Mouse (Mus musculus) forebrain, embryonic 15.5 days (tissue): ENCODE data around the gene Olfr1336. TPM values are rescaled to one million over a fixed set of nuclear protein-coding genes. Genes with fewer than 3 reads are reported as not detected.

Experiments used
- ATAC-seq: fragments of 200-750 bp; cut with Nextera tagmentation; replicated peaks from 2 replicates; pipeline ENCODE4 v1.8.0; 2017; ENCODE audit warnings: mild to moderate bottlenecking, moderate TSS enrichment, moderate library complexity
- H3K27ac ChIP-seq: fragments of 300-500 bp; sonication (generic); replicated peaks from 2 replicates; pipeline ENCODE4 v1.5.1; 2015; ENCODE audit warnings: mild to moderate bottlenecking, inconsistent platforms
- H3K27me3 ChIP-seq: fragments of 300-500 bp; sonication (generic); 2 replicates; pipeline ENCODE4 v1.6.1; 2015; ENCODE audit warnings: inconsistent platforms
- H3K36me3 ChIP-seq: fragments of 300-500 bp; sonication (generic); 2 replicates; pipeline ENCODE4 v1.6.1; 2015; ENCODE audit warnings: mild to moderate bottlenecking, inconsistent platforms
- H3K4me1 ChIP-seq: fragments of 300-500 bp; sonication (generic); 2 replicates; pipeline ENCODE4 v1.6.1; 2015; ENCODE audit warnings: inconsistent platforms
- H3K4me2 ChIP-seq: fragments of 300-500 bp; sonication (generic); replicated peaks from 2 replicates; pipeline ENCODE4 v1.6.1; 2015; ENCODE audit warnings: mild to moderate bottlenecking, inconsistent platforms
- H3K4me3 ChIP-seq: fragments of 300-500 bp; sonication (generic); 2 replicates; pipeline ENCODE4 v1.5.1; 2015; ENCODE audit warnings: mild to moderate bottlenecking, inconsistent platforms
- H3K9ac ChIP-seq: fragments of 300-500 bp; sonication (generic); replicated peaks from 2 replicates; pipeline ENCODE4 v1.6.1; 2015; ENCODE audit warnings: mild to moderate bottlenecking, inconsistent platforms
- H3K9me3 ChIP-seq: fragments of 300-500 bp; sonication (generic); 2 replicates; pipeline ENCODE4 v1.6.1; 2016; ENCODE audit warnings: inconsistent platforms
- WGBS: fragments of 180-500 bp; shearing (Covaris S2); methylation state at CpG from one replicate; pipeline ENCODE4 v1.1.7; 2015; ENCODE audit warnings: mixed read lengths; 5-methylcytosine and 5-hydroxymethylcytosine counted together
- polyA plus RNA-seq: library from polyadenylated mRNA; unstranded; fragments of >200 nt; fragmentation: Nextera tagmentation; extraction: Ambion mirVana; gene quantifications from 2 replicates; pipeline ENCODE4 v1.2.1, GENCODE M21; 2015

Gene Olfr1336
- polyA plus RNA-seq, 1 experiment from 2014 or later: not detected

- H3K27ac ChIP-seq: no peak within 1 kb of the TSS
- H3K36me3 ChIP-seq: no peaks in the 10 kb centered on the region
- no peaks in the 10 kb centered on the region for H3K4me1 ChIP-seq
- WGBS: 19% methylated on average over 2 of the region's 2 CpGs
- 0 out of 2 replicates have a peak, but pooled peaks cover 3% of the 10 kb centered on the region for H3K9me3 ChIP-seq
- no peak within 1 kb of the TSS for H3K4me3 ChIP-seq
- H3K9ac ChIP-seq: no peak within 1 kb of the TSS
- no peak within 1 kb of the TSS for H3K4me2 ChIP-seq
- H3K27me3 ChIP-seq: no peaks in the 10 kb centered on the region
- no peak for ATAC-seq
Measured at GRCm38 (mm10) chr7:6486841-6487240, 30.9 kb downstream of the Olfr1336 start, which contains the start of gene Olfr5. Gene Olfr5, minus strand, starts transcription at chr7:6486941.

- Histone ChIP-seq H3K4me1 (no peaks in the 10 kb centered on the region), H3K4me3 (no peak within 1 kb of the TSS), H3K27ac (no peak within 1 kb of the TSS), H3K36me3 (no peaks in the 10 kb centered on the region), H3K4me2 (no peak within 1 kb of the TSS), H3K9me3 (0 out of 2 replicates have a peak, but pooled peaks cover 4% of the 10 kb centered on the region), H3K9ac (no peak within 1 kb of the TSS), H3K27me3 (no peaks in the 10 kb centered on the region)
- 53% methylated on average over 1 of the region's 1 CpGs for WGBS
- ATAC-seq: no peak
Measured at GRCm38 (mm10) chr7:6499655-6500054, 43.7 kb downstream of the Olfr1336 start, which contains the start of gene Olfr1347. Gene Olfr1347, minus strand, starts transcription at chr7:6499755.

GRCm38 (mm10) chr7:6508648-6509047 lies 52.7 kb downstream of the Olfr1336 start, which contains the start of gene Olfr1348:
Gene Olfr1348, minus strand, starts transcription at chr7:6508748.
- Histone ChIP-seq H3K27ac (no peak within 1 kb of the TSS), H3K4me3 (no peak within 1 kb of the TSS), H3K9me3 (no peaks in the 10 kb centered on the region), H3K9ac (no peak within 1 kb of the TSS), H3K4me1 (no peaks in the 10 kb centered on the region), H3K36me3 (no peaks in the 10 kb centered on the region), H3K27me3 (no peaks in the 10 kb centered on the region), H3K4me2 (no peak within 1 kb of the TSS)
- WGBS: 96% methylated on average over 1 of the region's 1 CpGs
- no peak for ATAC-seq

Other genes with a start within 250 kb of the Olfr1336 start
- gene Zscan5b, start 233.9 kb upstream of the Olfr1336 start, polyA plus RNA-seq: not detected in 2 replicates
- 0.38 TPM in 1 of 2 replicates, not detected in the other for gene Epp13, start 203.5 kb upstream of the Olfr1336 start, polyA plus RNA-seq
- gene Zfp667, start 169.6 kb upstream of the Olfr1336 start, polyA plus RNA-seq: 15.2 and 15.8 TPM in 2 replicates
- gene Zfp583, start 124.9 kb upstream of the Olfr1336 start, polyA plus RNA-seq: 12.3 and 13.8 TPM in 2 replicates
- 5.7 and 6.0 TPM in 2 replicates for gene Gm3854, start 112.4 kb upstream of the Olfr1336 start, polyA plus RNA-seq
- gene Zfp78, start 92.9 kb upstream of the Olfr1336 start, polyA plus RNA-seq: 4.5 and 4.6 TPM in 2 replicates
- 21.5 and 23.3 TPM in 2 replicates for gene Zfp28, start 72.9 kb upstream of the Olfr1336 start, polyA plus RNA-seq
- 2.6 and 3.4 TPM in 2 replicates for gene Smim17, start 57.5 kb upstream of the Olfr1336 start, polyA plus RNA-seq
- 0.06 TPM in 1 of 2 replicates, not detected in the other for gene Gm20715, start 45.9 kb upstream of the Olfr1336 start, polyA plus RNA-seq
- not detected in 2 replicates for gene Olfr1344, start 17.5 kb upstream of the Olfr1336 start, polyA plus RNA-seq
- not detected in 2 replicates for gene Olfr1346, start 10.9 kb downstream of the Olfr1336 start, polyA plus RNA-seq
- not detected in 2 replicates for gene Olfr5, start 30.8 kb downstream of the Olfr1336 start, polyA plus RNA-seq
- not detected in 2 replicates for gene Olfr1347, start 43.6 kb downstream of the Olfr1336 start, polyA plus RNA-seq
- gene Olfr1348, start 52.6 kb downstream of the Olfr1336 start, polyA plus RNA-seq: not detected in 2 replicates
- gene Olfr1349, start 66.8 kb downstream of the Olfr1336 start, polyA plus RNA-seq: not detected in 2 replicates
- not detected in 2 replicates for gene Olfr1350, start 108.7 kb downstream of the Olfr1336 start, polyA plus RNA-seq
- 3.2 and 3.7 TPM in 2 replicates for gene Zim1, start 240.3 kb downstream of the Olfr1336 start, polyA plus RNA-seq